Mouse (Mus musculus) bone marrow macrophage, adult 2 months (primary cell): ENCODE results near the gene Golga4.

ENCODE experiments used
- CTCF ChIP-seq: IDR thresholded peaks from 2 replicates; pipeline ENCODE4 v1.5.1; 2012; ENCODE audit warnings: low read depth, mild to moderate bottlenecking, low read length, moderate library complexity
- POLR2A ChIP-seq: IDR thresholded peaks from 2 replicates; pipeline ENCODE4 v1.6.1; 2012; ENCODE audit warnings: mild to moderate bottlenecking, low read depth, low read length, borderline replicate concordance

- no peak for TF ChIP-seq CTCF
- no peak for TF ChIP-seq POLR2A
These were observed 19.0 kb upstream of the Golga4 start for GRCm38 (mm10) chr9:118487096-118487395.
